Mouse (Mus musculus): ENCODE data around the gene Dst. TPM values are rescaled to one million over a fixed set of nuclear protein-coding genes. Genes with fewer than 3 reads are reported as not detected.

Dst gene
- polyA plus RNA-seq, 1 experiment from 2014 or later: 24.9 TPM

DNA sequence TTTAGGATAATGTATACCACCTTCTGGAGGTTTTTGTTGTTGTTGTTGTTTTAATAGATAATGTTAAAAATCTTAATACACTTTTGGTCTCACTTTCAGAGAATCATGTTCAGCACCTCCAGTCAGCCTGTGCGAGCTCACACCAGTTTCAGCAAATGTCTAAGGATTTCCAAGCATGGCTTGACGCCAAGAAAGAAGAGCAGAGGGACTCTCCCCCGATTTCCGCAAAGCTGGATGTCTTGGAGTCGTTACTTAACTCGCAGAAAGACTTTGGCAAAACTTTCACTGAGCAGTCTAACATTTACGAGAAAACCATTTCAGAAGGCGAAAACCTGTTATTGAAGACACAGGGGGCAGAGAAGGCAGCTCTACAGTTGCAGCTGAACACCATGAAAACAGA lies 319.7 kb downstream of the Dst start:
- H3K4me3 ChIP-seq (ENCODE audit: low read depth, low read length): no peak overlapping the region
- no peak overlapping the region for H3K9ac ChIP-seq (ENCODE audit: low read length)
- H3K36me3 ChIP-seq (ENCODE audit: control insufficient read depth, insufficient read depth, low read length): peaks cover 49% of the 10 kb centered on the region
- H3K27me3 ChIP-seq (replicated peaks; ENCODE audit: control insufficient read depth, insufficient read depth, low read length): no peaks in the 10 kb centered on the region
- no peaks in the 10 kb centered on the region for H3K4me1 ChIP-seq (ENCODE audit: control insufficient read depth, insufficient read depth, low read length)
- WGBS: 82% methylated on average over 8 of the region's 8 CpGs
- ATAC-seq (no peak), DNase-seq (ENCODE audit: low spot score) (no peak)
- no peak overlapping the region for H3K4me2 ChIP-seq (ENCODE audit: low read length)
- no peaks in the 10 kb centered on the region for H3K9me3 ChIP-seq (replicated peaks; ENCODE audit: control insufficient read depth, low read length)
- H3K27ac ChIP-seq (ENCODE audit: low read depth, low read length): no peak overlapping the region

GRCm38 (mm10) chr1:34231041-34231440 lies 323.0 kb downstream of the Dst start:
- no peak overlapping the region for H3K4me3 ChIP-seq (ENCODE audit: low read depth, low read length)
- H3K36me3 ChIP-seq (ENCODE audit: control insufficient read depth, insufficient read depth, low read length): peaks cover 27% of the 10 kb centered on the region
- no peak overlapping the region for H3K27ac ChIP-seq (ENCODE audit: low read depth, low read length)
- H3K4me2 ChIP-seq (ENCODE audit: low read length): no peak overlapping the region
- H3K4me1 ChIP-seq (ENCODE audit: control insufficient read depth, insufficient read depth, low read length): peaks cover 4% of the 10 kb centered on the region
- no peaks in the 10 kb centered on the region for H3K9me3 ChIP-seq (replicated peaks; ENCODE audit: control insufficient read depth, low read length)
- ATAC-seq (no peak), DNase-seq (ENCODE audit: low spot score) (no peak)
- WGBS: 84% methylated on average over 2 of the region's 2 CpGs
- H3K9ac ChIP-seq (ENCODE audit: low read length): no peak overlapping the region
- H3K27me3 ChIP-seq (replicated peaks; ENCODE audit: control insufficient read depth, insufficient read depth, low read length): no peaks in the 10 kb centered on the region

DNA sequence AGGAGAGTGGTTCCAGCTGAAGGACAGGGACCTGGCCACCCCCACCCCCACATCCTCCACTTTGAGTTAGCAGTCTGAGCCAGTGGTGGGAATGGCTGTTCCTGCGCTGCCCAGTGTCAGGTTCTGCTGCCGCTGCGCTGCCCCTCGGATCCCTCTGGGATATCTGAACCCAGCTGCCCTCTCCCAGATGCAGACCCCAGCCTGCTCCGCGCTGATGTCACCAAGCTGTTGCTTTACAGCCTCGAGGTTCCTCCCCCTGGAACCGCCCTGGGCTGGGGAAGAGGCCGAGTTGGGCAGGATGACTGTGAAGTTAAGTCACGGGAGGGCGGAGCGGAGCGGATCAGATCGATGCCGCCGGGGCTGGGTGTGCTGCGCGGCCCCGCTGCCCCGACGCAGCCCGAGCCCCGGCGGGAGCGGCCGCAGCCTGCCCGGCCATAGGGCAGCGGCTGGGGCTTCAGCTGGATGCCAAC lies 328.3 kb downstream of the Dst start:
- peak overlapping the region; percentile 34 for H3K4me3 ChIP-seq (ENCODE audit: low read depth, low read length)
- H3K27me3 ChIP-seq (replicated peaks; ENCODE audit: control insufficient read depth, insufficient read depth, low read length): 0 out of 2 replicates have a peak, but pooled peaks cover 4% of the 10 kb centered on the region
- WGBS: 2% methylated on average over 28 of the region's 28 CpGs
- H3K4me2 ChIP-seq (ENCODE audit: low read length): peak overlapping the region; percentile 70
- H3K36me3 ChIP-seq (ENCODE audit: control insufficient read depth, insufficient read depth, low read length): no peaks in the 10 kb centered on the region
- peak; percentile 53 for DNase-seq (ENCODE audit: low spot score)
- H3K4me1 ChIP-seq (ENCODE audit: control insufficient read depth, insufficient read depth, low read length): peaks cover 22% of the 10 kb centered on the region
- no peaks in the 10 kb centered on the region for H3K9me3 ChIP-seq (replicated peaks; ENCODE audit: control insufficient read depth, low read length)
- H3K27ac ChIP-seq (ENCODE audit: low read depth, low read length): no peak overlapping the region
- ATAC-seq: peak; percentile 77
- peak overlapping the region; percentile 58 for H3K9ac ChIP-seq (ENCODE audit: low read length)

DNA sequence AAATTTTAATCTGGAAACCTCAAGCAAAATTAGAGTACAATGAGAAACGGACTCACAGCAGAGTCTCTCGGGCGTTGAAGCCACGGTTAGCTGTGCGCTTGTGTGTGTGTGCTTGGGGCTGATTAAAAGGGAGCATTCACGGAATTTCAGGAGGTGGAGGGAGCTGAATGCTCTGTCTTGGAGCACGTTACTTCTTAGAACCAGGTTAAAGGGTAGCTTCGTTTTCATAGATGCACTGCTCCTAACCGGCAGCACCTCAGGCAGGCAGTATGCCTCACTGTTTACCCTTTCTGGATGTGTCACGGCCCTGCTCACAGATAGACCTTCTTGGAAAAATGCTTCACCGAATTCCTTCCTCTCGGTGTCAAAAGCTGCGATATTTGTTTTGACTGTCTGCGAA lies 329.2 kb downstream of the Dst start:
- DNase-seq (ENCODE audit: low spot score) (peak; percentile 25), ATAC-seq (no peak)
- WGBS: 24% methylated on average over 14 of the region's 14 CpGs
- Histone ChIP-seq H3K27ac (ENCODE audit: low read depth, low read length) (no peak overlapping the region), H3K4me3 (ENCODE audit: low read depth, low read length) (peak overlapping the region; percentile 34), H3K9ac (ENCODE audit: low read length) (no peak overlapping the region; the same call in 1 of the 2 replicates), H3K27me3 (replicated peaks; ENCODE audit: control insufficient read depth, insufficient read depth, low read length) (0 out of 2 replicates have a peak, but pooled peaks cover 4% of the 10 kb centered on the region), H3K4me2 (ENCODE audit: low read length) (peak overlapping the region; percentile 70), H3K36me3 (ENCODE audit: control insufficient read depth, insufficient read depth, low read length) (no peaks in the 10 kb centered on the region), H3K9me3 (replicated peaks; ENCODE audit: control insufficient read depth, low read length) (no peaks in the 10 kb centered on the region), H3K4me1 (ENCODE audit: control insufficient read depth, insufficient read depth, low read length) (peaks cover 22% of the 10 kb centered on the region)

DNA sequence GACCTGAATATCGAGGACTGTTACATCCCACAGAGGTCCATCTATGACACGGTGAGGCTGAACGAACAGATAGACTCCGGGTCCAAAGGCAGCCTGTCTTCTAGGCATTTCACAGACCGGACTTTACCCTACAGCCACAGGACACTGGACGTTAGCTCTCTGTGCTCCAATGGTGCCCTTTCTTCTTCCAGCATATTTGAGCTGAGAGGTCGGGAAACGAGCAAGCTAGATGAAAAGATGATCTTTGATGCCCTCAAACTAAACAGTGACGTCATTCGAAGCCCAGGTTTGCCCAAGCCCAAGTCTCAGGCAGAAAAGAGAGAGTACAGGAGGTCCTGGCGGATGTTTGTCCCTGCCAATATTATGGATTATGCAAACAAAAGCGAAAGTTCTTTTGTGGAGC lies 329.7 kb downstream of the Dst start:
- no peaks in the 10 kb centered on the region for H3K9me3 ChIP-seq (replicated peaks; ENCODE audit: control insufficient read depth, low read length)
- ATAC-seq (peak; percentile 11; the same call in 1 of the 2 replicates), DNase-seq (ENCODE audit: low spot score) (no peak)
- H3K9ac ChIP-seq (ENCODE audit: low read length): no peak overlapping the region
- peak overlapping the region; percentile 70 for H3K4me2 ChIP-seq (ENCODE audit: low read length)
- H3K27ac ChIP-seq (ENCODE audit: low read depth, low read length): no peak overlapping the region
- H3K27me3 ChIP-seq (replicated peaks; ENCODE audit: control insufficient read depth, insufficient read depth, low read length): 0 out of 2 replicates have a peak, but pooled peaks cover 4% of the 10 kb centered on the region
- no peak overlapping the region for H3K4me3 ChIP-seq (ENCODE audit: low read depth, low read length)
- H3K4me1 ChIP-seq (ENCODE audit: control insufficient read depth, insufficient read depth, low read length): peaks cover 22% of the 10 kb centered on the region
- 30% methylated on average over 12 of the region's 12 CpGs for WGBS
- peaks cover under 1% of the 10 kb centered on the region for H3K36me3 ChIP-seq (ENCODE audit: control insufficient read depth, insufficient read depth, low read length)

- Histone ChIP-seq H3K4me1 (ENCODE audit: control insufficient read depth, insufficient read depth, low read length) (peaks cover 22% of the 10 kb centered on the region), H3K27me3 (replicated peaks; ENCODE audit: control insufficient read depth, insufficient read depth, low read length) (0 out of 2 replicates have a peak, but pooled peaks cover 4% of the 10 kb centered on the region), H3K4me2 (ENCODE audit: low read length) (peak overlapping the region; percentile 70), H3K36me3 (ENCODE audit: control insufficient read depth, insufficient read depth, low read length) (peaks cover 3% of the 10 kb centered on the region), H3K27ac (ENCODE audit: low read depth, low read length) (no peak overlapping the region), H3K9ac (ENCODE audit: low read length) (no peak overlapping the region), H3K4me3 (ENCODE audit: low read depth, low read length) (no peak overlapping the region), H3K9me3 (replicated peaks; ENCODE audit: control insufficient read depth, low read length) (no peaks in the 10 kb centered on the region)
- 62% methylated on average over 6 of the region's 6 CpGs for WGBS
- DNase-seq (ENCODE audit: low spot score): no peak
- ATAC-seq: no peak
These were observed 330.2 kb downstream of the Dst start for GRCm38 (mm10) chr1:34238231-34238630.

DNA sequence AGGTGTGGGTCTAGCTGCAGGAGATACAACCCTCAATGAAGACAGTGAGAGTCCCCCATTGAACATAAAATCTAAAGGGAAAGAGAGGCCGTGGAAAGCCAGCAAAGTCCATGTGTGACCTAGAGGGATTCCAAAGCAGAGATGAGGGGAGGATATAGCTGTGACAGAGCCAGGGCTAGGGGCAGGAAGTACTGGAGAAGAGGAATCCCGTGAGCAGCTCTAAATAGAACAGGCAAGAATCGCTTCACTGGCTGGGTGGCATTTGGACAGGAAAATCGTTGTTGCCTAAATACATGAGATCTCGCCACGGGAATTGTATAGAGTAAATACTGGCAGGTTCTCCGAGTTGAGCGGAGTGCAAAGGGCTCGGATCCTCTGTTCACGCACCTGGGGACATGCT lies 336.7 kb downstream of the Dst start:
- H3K27ac ChIP-seq (ENCODE audit: low read depth, low read length): no peak overlapping the region
- no peaks in the 10 kb centered on the region for H3K9me3 ChIP-seq (replicated peaks; ENCODE audit: control insufficient read depth, low read length)
- DNase-seq (ENCODE audit: low spot score) (no peak), ATAC-seq (no peak)
- H3K4me3 ChIP-seq (ENCODE audit: low read depth, low read length): no peak overlapping the region
- H3K9ac ChIP-seq (ENCODE audit: low read length): no peak overlapping the region
- no peaks in the 10 kb centered on the region for H3K4me1 ChIP-seq (ENCODE audit: control insufficient read depth, insufficient read depth, low read length)
- no peak overlapping the region for H3K4me2 ChIP-seq (ENCODE audit: low read length)
- WGBS: 88% methylated on average over 10 of the region's 10 CpGs
- H3K36me3 ChIP-seq (ENCODE audit: control insufficient read depth, insufficient read depth, low read length): peaks cover 17% of the 10 kb centered on the region
- H3K27me3 ChIP-seq (replicated peaks; ENCODE audit: control insufficient read depth, insufficient read depth, low read length): no peaks in the 10 kb centered on the region

DNA sequence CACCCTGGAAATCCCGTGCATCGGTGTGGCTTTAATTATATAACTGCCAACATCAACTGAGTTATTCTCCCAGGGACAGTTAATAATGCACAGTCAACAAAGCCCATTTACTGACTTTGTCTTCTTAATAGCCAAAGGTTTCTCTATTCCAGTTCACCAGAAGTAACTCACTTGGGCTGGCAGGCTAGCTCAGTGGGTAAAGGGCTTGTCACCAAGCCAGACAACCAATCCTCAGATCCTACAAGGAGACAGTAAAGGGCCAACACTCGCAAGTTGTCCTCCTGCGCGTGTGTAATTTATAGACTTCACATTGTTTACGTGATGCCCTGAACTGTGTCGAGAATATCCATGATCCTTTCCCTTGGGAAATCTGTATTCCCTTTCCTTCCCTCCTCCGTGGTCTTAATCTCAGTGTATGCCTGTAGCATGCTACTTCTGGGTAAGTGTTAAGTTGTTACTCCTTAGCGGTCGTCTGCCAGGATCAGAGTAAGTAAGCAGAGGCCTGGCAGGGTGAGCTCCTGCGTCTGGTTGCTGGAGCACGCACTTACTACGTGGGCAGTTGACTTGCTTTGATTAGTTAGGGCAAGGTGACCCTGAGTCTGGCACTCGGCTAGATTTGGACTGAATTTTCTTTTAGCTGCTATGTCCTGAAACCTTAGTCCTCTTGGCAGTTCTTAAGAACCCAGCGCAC lies 338.1 kb downstream of the Dst start:
- Histone ChIP-seq H3K4me2 (ENCODE audit: low read length) (no peak overlapping the region), H3K36me3 (ENCODE audit: control insufficient read depth, insufficient read depth, low read length) (peaks cover 27% of the 10 kb centered on the region), H3K27ac (ENCODE audit: low read depth, low read length) (no peak overlapping the region), H3K4me3 (ENCODE audit: low read depth, low read length) (no peak overlapping the region), H3K4me1 (ENCODE audit: control insufficient read depth, insufficient read depth, low read length) (no peaks in the 10 kb centered on the region), H3K27me3 (replicated peaks; ENCODE audit: control insufficient read depth, insufficient read depth, low read length) (no peaks in the 10 kb centered on the region), H3K9ac (ENCODE audit: low read length) (no peak overlapping the region), H3K9me3 (replicated peaks; ENCODE audit: control insufficient read depth, low read length) (no peaks in the 10 kb centered on the region)
- ATAC-seq (no peak), DNase-seq (ENCODE audit: low spot score) (no peak)
- 96% methylated on average over 15 of the region's 15 CpGs for WGBS

GRCm38 (mm10) chr1:34246642-34246987 lies 338.6 kb downstream of the Dst start:
- DNase-seq (ENCODE audit: low spot score) (no peak), ATAC-seq (no peak)
- Histone ChIP-seq H3K9me3 (replicated peaks; ENCODE audit: control insufficient read depth, low read length) (no peaks in the 10 kb centered on the region), H3K4me1 (ENCODE audit: control insufficient read depth, insufficient read depth, low read length) (no peaks in the 10 kb centered on the region), H3K4me2 (ENCODE audit: low read length) (no peak overlapping the region), H3K4me3 (ENCODE audit: low read depth, low read length) (no peak overlapping the region), H3K27ac (ENCODE audit: low read depth, low read length) (no peak overlapping the region), H3K36me3 (ENCODE audit: control insufficient read depth, insufficient read depth, low read length) (peaks cover 29% of the 10 kb centered on the region), H3K27me3 (replicated peaks; ENCODE audit: control insufficient read depth, insufficient read depth, low read length) (no peaks in the 10 kb centered on the region), H3K9ac (ENCODE audit: low read length) (no peak overlapping the region)
- WGBS: 95% methylated on average over 8 of the region's 8 CpGs

Data from forebrain, embryonic 14.5 days (tissue).